Mouse (Mus musculus) 416B (cell line): Measurements from ENCODE around the gene Slc1a1.
A peak's percentile ranks its signal among the peaks of the same experiment; 100 is the strongest.

Experiments used
- DNase-seq: peaks from one replicate; pipeline ENCODE4 v3.0.0; 2011; ENCODE audit warnings: low read depth

The Slc1a1 gene

DNA sequence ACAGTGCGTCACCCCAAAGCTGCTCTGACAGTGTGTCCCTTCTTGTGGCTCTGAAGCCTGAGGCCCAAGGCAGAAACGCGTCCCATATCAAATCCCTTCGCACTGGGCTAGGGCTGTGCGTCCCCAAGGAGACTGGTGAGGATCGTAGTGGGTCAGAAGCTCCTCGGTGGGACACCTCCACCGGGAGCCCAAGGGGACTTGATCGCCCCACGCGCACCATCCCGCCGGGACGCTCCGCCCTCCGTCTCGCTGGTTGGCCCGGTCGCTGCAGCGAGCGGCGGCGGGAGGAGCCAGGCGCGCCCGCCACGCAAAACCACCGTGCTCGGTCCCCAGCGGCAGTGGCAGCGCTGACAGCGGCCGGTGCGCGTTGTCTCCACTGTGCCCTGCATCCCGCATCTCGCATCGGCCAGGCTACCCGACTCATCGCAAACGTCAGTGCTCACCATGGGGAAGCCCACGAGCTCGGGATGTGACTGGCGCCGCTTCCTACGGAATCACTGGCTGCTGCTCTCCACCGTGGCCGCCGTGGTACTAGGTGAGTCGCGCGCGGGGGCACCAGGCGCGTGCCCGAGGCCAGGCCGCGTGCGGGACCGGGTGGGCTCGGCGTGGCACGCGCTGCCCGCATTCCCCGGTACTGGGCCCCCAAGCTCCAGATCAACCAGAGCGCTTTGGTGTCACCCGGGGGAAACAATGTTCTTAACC, at the start of gene Slc1a1:
Gene Slc1a1, plus strand, starts transcription at position 252 of the 702 bp plus-strand sequence.
- no peak for DNase-seq

GRCm38 (mm10) chr19:28790196-28790595, 44.7 kb upstream of the Slc1a1 start:
- no peak for DNase-seq

GRCm38 (mm10) chr19:28793307-28793706, 41.5 kb upstream of the Slc1a1 start:
- DNase-seq, result no peak

DNA sequence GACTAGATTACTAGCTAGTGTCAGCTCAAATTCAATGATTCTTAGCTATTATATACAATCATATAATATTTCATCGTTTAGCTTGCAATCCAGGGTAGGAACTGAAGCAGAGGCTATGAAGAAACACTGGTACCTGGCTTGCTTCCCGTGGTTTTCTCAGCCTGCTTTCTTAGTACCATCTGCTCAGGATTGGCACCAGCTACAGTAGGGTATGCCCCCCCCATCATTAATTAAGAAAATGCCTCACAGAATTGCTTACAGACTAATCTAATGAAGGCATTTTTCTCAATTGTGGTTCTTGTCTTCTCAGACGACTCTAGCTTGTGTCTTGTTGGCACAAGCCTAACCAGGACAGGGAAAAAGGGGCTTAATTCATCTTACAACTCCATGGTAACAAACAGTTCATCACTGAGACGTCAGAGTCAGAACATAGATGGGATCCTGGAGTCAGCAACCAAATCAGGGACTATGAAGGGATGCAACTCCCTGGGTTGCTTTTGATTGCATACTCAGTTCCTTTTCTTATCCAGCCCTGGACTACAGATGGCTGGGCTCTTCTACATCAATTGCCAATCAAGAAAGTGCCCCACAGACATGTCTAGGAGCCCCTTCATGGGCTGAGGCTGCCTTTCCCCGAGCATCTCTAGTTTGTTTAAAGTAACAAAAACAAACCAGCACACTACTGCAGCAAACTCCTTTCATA, 38.6 kb upstream of the Slc1a1 start:
- DNase-seq, result no peak

GRCm38 (mm10) chr19:28796966-28797365, 37.9 kb upstream of the Slc1a1 start:
- DNase-seq, result no peak

DNA sequence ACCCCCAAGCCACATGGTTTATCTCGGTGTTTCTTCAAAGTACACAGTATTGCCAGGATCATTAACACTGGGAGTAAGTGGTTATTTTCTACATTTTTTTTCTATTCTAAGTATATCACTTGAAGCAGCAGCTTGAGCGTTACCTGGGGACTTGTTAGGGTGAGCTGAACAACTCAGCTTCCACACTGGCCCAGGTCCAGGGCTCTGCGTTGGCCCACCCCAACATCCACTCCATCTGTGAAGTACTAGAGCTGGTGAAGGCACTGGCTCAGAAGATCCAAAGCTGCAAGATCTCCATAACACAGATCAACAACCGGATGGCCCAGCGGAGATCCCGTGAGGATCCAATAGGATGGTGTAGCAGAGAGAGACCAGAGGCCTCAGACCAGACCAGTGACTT, 37.2 kb upstream of the Slc1a1 start:
- no peak for DNase-seq

- no peak for DNase-seq
Observed at GRCm38 (mm10) chr19:28800448-28800847, 34.4 kb upstream of the Slc1a1 start.

DNA sequence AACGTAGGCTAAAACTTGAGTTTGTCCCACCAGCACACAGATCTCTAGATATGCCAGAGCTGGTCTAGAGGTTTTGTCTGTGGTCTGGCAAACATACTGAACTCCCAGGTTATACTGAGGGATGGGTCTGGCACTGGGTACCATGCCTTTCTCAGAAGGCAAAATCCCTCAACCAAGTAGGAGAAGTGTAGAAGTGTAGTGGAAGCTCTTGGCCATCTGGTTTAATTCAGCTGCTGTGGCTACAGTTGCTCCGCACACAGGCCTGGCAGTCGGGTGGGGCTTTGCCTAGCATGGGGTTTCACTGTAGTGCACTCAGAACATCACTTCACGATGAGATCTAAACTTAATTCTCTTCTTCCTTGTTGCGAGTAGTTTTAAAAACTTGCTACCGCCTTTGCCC, 28.6 kb upstream of the Slc1a1 start:
- DNase-seq, result no peak

DNA sequence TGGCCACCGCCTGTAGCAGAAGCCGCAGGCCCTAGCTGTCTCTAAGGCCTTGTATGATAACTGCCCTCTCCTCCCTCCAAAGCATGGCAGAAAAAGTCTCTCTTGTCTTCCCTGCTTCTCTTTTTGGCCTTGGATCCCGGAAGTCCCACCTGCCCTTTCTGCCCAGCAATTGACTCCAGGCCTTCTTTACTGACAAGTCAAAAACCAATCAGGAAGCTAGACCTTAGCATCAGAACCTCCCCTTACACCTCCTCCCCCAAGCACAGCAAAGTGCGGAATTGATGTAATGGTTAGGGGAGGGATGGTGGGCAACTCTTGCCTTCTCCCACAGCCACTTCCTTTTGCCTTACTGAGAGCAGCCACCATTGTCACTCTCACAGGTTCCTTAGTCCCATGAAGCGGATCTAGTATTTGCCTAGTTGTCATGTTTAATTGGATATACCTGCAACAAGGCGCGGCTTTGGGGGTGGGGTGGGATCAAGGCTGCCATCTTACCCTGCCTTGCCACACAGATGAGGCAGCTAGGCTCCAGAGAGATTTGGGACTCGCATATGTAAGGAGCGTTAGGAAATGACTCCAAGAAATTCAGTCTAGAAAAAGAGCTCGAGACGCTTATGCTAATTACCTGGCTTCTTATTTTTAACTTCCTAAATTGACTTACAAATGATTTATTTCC, 27.9 kb upstream of the Slc1a1 start:
- DNase-seq, result no peak

DNA sequence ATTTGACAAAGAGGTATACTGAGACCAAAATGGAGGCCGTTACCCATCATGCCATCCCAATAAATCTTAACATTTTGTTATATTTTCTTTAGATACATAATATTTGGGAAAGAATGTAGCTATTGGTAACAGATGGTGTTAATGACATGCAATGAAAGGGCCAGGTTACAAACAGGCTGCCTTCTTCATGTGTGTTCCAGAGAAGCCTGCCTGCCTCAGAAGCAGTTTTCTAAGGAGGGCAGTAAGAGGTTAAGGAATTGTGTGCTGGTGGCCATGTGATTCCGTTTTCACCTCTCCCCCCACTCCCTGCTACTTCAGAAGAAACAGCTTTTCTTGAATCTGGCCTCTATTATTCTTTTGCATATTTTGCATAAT, 27.4 kb upstream of the Slc1a1 start:
- DNase-seq, result no peak

DNA sequence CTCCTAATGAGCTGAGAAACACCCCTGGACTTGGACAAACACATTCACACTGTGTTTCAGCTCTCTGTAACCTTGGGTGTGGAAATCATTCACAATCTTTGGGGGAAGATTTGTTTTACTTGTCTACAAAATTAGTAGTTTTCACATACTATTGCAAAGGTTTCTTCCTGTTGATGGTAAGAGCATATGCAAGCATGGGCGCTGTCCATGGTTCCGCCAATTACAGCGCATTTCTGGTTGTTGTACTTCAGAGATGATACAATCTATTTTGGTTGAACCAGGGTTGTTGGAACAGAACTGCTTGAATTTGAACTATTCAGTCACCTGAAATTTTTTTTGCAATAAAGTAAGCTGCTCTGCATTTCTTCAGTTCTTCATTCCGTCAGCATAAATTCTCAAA, 16.6 kb upstream of the Slc1a1 start:
- DNase-seq, result peak; percentile 42

DNA sequence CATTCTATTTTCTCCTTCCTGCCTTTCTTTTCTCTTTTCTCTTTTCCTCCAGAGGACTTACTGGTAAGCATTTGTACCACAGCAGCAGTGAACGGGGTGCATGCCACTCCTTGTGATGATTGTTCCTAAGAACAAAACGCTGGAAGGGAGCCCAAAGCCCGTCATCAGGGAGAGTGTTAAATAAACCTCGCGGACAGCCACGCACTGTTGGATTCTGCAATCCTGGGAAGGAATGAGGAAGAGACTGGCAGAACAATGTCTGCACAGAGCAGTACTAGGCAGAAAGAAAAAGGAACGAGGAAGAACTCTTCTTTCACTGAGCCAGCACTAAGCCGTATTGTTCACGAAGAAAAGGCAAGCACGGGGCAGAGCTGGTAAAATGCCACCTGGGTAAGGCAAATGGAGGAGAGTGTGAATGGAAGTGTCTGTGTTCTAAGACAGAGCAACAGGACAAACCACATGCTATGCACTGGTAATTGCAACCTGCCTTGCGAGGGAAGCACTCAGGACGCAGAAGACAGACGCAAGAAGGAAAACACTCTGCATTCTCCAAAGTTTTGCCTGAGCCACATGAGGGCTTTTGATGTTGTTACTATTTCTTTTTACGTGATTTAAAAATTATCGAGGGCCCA, 7.0 kb upstream of the Slc1a1 start:
- DNase-seq, result no peak

GRCm38 (mm10) chr19:28831324-28831723, 3.5 kb upstream of the Slc1a1 start:
- no peak for DNase-seq

DNA sequence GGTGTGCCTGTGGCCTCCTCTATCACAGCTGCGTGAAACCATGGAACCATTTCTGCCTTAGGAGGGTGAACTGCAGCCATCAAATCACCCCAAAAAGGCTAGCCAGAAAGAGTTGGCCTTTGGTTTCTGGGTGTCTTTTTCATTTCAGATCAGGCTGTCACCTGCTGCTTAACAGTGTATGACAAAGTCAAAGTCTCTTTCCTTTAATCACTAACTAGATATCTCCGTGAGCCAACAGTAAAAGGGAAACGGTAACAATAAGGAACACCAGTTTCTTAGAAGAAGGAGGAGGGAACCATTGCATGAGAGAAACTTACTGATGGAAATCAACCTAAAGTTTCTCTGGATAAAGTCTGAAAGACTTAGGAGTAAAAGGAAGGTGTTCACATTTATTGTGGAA, 2.2 kb upstream of the Slc1a1 start:
- no peak for DNase-seq

GRCm38 (mm10) chr19:28834388-28834787, 461 bp upstream of the Slc1a1 start:
- no peak for DNase-seq

- DNase-seq, result no peak
Observed at GRCm38 (mm10) chr19:28835500-28835864, 633 bp downstream of the Slc1a1 start.

DNA sequence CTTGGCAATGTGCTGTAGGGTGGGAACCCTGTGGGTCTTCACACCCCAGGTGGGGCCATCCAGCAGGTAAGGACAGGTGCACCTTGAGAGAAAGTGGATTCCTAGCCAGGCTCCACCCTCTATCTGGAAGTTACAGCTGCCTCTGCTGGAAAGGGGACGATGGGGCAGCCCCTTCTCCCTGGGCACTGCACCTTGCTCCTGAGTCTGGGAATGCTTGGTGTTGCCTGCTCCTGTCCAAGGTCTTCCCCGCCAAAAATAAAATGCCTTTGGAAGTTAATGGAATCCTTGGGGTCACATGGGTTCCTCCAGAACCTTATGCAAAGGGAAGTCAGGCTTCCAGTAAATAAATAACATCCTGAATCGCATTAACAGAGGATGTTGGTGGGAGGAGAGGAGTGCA, 1.3 kb downstream of the Slc1a1 start:
- no peak for DNase-seq

GRCm38 (mm10) chr19:28836651-28837410, 2.0 kb downstream of the Slc1a1 start:
- no peak for DNase-seq

- no peak for DNase-seq
Observed at GRCm38 (mm10) chr19:28838796-28839195, 3.9 kb downstream of the Slc1a1 start.

GRCm38 (mm10) chr19:28844946-28845710, 10.3 kb downstream of the Slc1a1 start:
- DNase-seq, result no peak

DNA sequence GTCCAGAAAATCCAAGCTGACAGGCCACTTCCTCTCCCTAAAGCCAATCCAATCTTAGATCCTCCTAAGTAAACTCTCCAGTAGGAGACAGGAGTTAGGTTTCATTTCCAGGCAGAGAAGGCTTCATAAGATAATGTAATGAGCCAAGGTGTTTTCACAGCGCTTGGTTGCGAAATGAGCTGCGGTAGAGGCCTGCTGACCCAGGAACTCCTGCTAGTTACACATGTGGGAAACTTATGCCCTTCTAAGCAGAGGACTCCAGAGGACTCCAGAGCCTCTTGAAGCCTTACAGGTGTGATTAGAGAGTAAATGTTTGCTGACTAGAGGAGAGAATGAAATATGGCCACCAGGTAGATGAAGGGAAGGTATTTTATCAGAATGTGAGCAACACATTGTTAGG, 15.7 kb downstream of the Slc1a1 start:
- peak; percentile 9 for DNase-seq
